Mouse (Mus musculus): ENCODE results near the gene C2cd6. TPM values are rescaled to one million over a fixed set of nuclear protein-coding genes. Genes with fewer than 3 reads are reported as not detected.

C2cd6 gene
- not detected in 2 replicates for polyA plus RNA-seq (2015; fragmentation: Nextera tagmentation; extraction: Ambion mirVana)

GRCm38 (mm10) chr1:59094705-59095104, at the start of gene C2cd6:
Gene C2cd6, minus strand, starts transcription at chr1:59094900.

GRCm38 (mm10) chr1:59119720-59120457, 25.2 kb upstream of the C2cd6 start, which contains the start of gene Tmem237:
Gene Tmem237, minus strand, starts transcription at chr1:59120408.

Other genes with a start within 250 kb of the C2cd6 start
- 9.9 and 11.3 TPM in 2 replicates for gene Trak2, start 121.5 kb downstream of the C2cd6 start, polyA plus RNA-seq (2015; fragmentation: Nextera tagmentation; extraction: Ambion mirVana)
- 44.8 and 48.1 TPM in 2 replicates for gene Stradb, start 121.4 kb downstream of the C2cd6 start, polyA plus RNA-seq (2015; fragmentation: Nextera tagmentation; extraction: Ambion mirVana)
- 11.1 and 13.1 TPM in 2 replicates for gene Tmem237, start 25.5 kb upstream of the C2cd6 start, polyA plus RNA-seq (2015; fragmentation: Nextera tagmentation; extraction: Ambion mirVana)
- gene Mpp4, start 68.5 kb upstream of the C2cd6 start, polyA plus RNA-seq (2015; fragmentation: Nextera tagmentation; extraction: Ambion mirVana): 0.32 and 0.60 TPM in 2 replicates
- 5.4 and 5.6 TPM in 2 replicates for gene Als2, start 142.3 kb upstream of the C2cd6 start, polyA plus RNA-seq (2015; fragmentation: Nextera tagmentation; extraction: Ambion mirVana)
- gene Cdk15, start 162.0 kb upstream of the C2cd6 start, polyA plus RNA-seq (2015; fragmentation: Nextera tagmentation; extraction: Ambion mirVana): 0.69 and 1.3 TPM in 2 replicates